Mouse (Mus musculus) forebrain, embryonic 16.5 days (tissue): ENCODE measurements around the gene Coq6. TPM values are rescaled to one million over a fixed set of nuclear protein-coding genes. Genes with fewer than 3 reads are reported as not detected.

Experiments
- ATAC-seq: fragments of 200-750 bp; cut with Nextera tagmentation; 2 replicates; pipeline ENCODE4 v1.8.0; 2017; ENCODE audit warnings: mild to moderate bottlenecking, moderate library complexity
- H3K27ac ChIP-seq: fragments of 300-500 bp; sonication (generic); 2 replicates; pipeline ENCODE4 v1.5.1; 2014; ENCODE audit warnings: low read length, control low read depth
- H3K27me3 ChIP-seq: fragments of 300-500 bp; sonication (generic); replicated peaks from 2 replicates; pipeline ENCODE4 v1.6.1; 2014; ENCODE audit warnings: low read length; ENCODE audit not compliant: control insufficient read depth, insufficient read depth
- H3K36me3 ChIP-seq: fragments of 300-500 bp; sonication (generic); 2 replicates; pipeline ENCODE4 v1.6.1; 2014; ENCODE audit not compliant: control insufficient read depth, insufficient read depth
- H3K4me1 ChIP-seq: fragments of 300-500 bp; sonication (generic); replicated peaks from 2 replicates; pipeline ENCODE4 v1.6.1; 2014; ENCODE audit warnings: low read length; ENCODE audit not compliant: control insufficient read depth, insufficient read depth
- H3K4me2 ChIP-seq: fragments of 300-500 bp; sonication (generic); 2 replicates; pipeline ENCODE4 v1.6.1; 2014; ENCODE audit warnings: mild to moderate bottlenecking, low read length, control low read depth
- H3K4me3 ChIP-seq: fragments of 300-500 bp; sonication (generic); replicated peaks from 2 replicates; pipeline ENCODE4 v1.5.1; 2014; ENCODE audit warnings: mild to moderate bottlenecking, low read length, control low read depth
- H3K9ac ChIP-seq: fragments of 300-500 bp; sonication (generic); replicated peaks from 2 replicates; pipeline ENCODE4 v1.6.1; 2014; ENCODE audit warnings: low read depth, low read length, control low read depth
- H3K9me3 ChIP-seq: fragments of 300-500 bp; sonication (generic); 2 replicates; pipeline ENCODE4 v1.6.1; 2016; ENCODE audit warnings: low read length; ENCODE audit not compliant: control insufficient read depth
- WGBS: fragments of 180-500 bp; shearing (Covaris S2); extraction: QIAGEN DNeasy Blood & Tissue Kit; methylation state at CpG from one replicate; pipeline ENCODE4 v1.1.7; 2014; 5-methylcytosine and 5-hydroxymethylcytosine counted together
- polyA plus RNA-seq: library from polyadenylated mRNA; unstranded; fragments of >200 nt; fragmentation: Nextera tagmentation; extraction: Ambion mirVana; gene quantifications from 2 replicates; pipeline ENCODE4 v1.2.1, GENCODE M21; 2015

Gene Coq6
- polyA plus RNA-seq, 1 experiment from 2014 or later: 49.9 TPM

DNA sequence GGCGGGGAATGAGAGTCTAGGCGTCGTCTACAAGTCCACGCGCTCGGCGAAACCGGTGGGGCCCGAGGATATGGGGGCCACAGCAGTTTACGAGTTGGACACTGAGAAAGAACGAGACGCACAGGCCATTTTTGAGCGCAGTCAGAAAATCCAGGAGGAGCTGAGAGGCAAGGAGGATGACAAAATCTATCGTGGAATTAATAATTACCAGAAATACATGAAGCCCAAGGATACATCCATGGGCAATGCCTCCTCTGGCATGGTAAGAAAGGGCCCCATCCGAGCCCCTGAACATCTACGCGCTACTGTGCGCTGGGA, 56.1 kb downstream of the Coq6 start:
- H3K4me1 ChIP-seq: peaks cover 8% of the 10 kb centered on the region
- H3K4me2 ChIP-seq: peak overlapping the region; percentile 93
- H3K9me3 ChIP-seq: 0 out of 2 replicates have a peak, but pooled peaks cover 3% of the 10 kb centered on the region
- H3K9ac ChIP-seq: peak overlapping the region; percentile 71
- ATAC-seq: peak; percentile 11; the same call in 1 of the 2 replicates
- peaks cover 2% of the 10 kb centered on the region; the same call in 1 of the 2 replicates for H3K36me3 ChIP-seq
- H3K27ac ChIP-seq: peak overlapping the region; percentile 88
- peak overlapping the region; percentile 80 for H3K4me3 ChIP-seq
- WGBS: 40% methylated on average over 18 of the region's 18 CpGs
- no peaks in the 10 kb centered on the region for H3K27me3 ChIP-seq

Other genes starting within 250 kb of the Coq6 start
- 10.4 and 12.8 TPM in 2 replicates for gene Dnal1, start 247.3 kb upstream of the Coq6 start, polyA plus RNA-seq
- gene Pnma1, start 213.2 kb upstream of the Coq6 start, polyA plus RNA-seq: 5.3 and 7.2 TPM in 2 replicates
- gene Elmsan1, start 142.8 kb upstream of the Coq6 start, polyA plus RNA-seq: 3.8 and 4.4 TPM in 2 replicates
- 13.2 and 15.1 TPM in 2 replicates for gene Ptgr2, start 76.4 kb upstream of the Coq6 start, polyA plus RNA-seq
- 87.9 and 97.7 TPM in 2 replicates for gene Zfp410, start 44.8 kb upstream of the Coq6 start, polyA plus RNA-seq
- gene Fam161b, start 176 bp downstream of the Coq6 start, polyA plus RNA-seq: 15.5 and 15.6 TPM in 2 replicates
- 10.4 and 10.6 TPM in 2 replicates for gene Entpd5, start 47.4 kb downstream of the Coq6 start, polyA plus RNA-seq
- gene Bbof1, start 47.4 kb downstream of the Coq6 start, polyA plus RNA-seq: 4.5 and 5.0 TPM in 2 replicates
- 26.9 and 30.1 TPM in 2 replicates for gene Rnf113a2, start 55.5 kb downstream of the Coq6 start, polyA plus RNA-seq
- 33.3 and 39.9 TPM in 2 replicates for gene Aldh6a1, start 89.3 kb downstream of the Coq6 start, polyA plus RNA-seq
- 40.3 and 41.4 TPM in 2 replicates for gene Lin52, start 89.8 kb downstream of the Coq6 start, polyA plus RNA-seq
- 0.06 and 0.10 TPM in 2 replicates for gene Vsx2, start 208.1 kb downstream of the Coq6 start, polyA plus RNA-seq